Mouse (Mus musculus): ENCODE data around the gene Atp5f1.

DNA sequence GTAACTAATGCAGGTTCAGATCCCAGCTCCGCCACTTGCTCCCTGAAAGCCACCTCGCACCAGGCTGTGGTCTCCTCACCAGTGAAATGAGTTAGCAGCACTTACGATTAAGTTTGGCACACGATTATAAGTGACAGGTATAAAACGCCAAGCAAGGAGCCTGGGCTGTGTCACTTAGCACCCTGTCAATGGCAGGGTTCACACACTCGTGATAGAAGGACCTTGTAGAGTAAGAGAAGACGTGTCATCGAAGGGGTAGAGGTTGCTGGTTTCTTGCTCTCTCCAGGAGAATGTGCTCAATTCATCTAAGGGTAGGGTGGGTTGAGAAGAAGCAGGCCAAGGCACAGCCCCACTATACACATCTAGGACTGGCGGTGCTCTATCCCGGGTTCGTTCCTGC, 61.0 kb downstream of the Atp5f1 start:
- TF ChIP-seq CTCF (IDR thresholded peaks at IDR 0.05; ENCODE audit: low read depth) (no peak), EP300 (IDR thresholded peaks at IDR 0.05; ENCODE audit: low read depth) (no peak)

All from liver, postnatal 0 days (tissue).